Mouse (Mus musculus): ENCODE results near the gene Arl13b. TPM values are rescaled to one million over a fixed set of nuclear protein-coding genes. Genes with fewer than 3 reads are reported as not detected.

The Arl13b gene
- 19.8 and 21.0 TPM in 2 replicates for polyA plus RNA-seq (2015; fragmentation: Nextera tagmentation; extraction: Ambion mirVana)

DNA sequence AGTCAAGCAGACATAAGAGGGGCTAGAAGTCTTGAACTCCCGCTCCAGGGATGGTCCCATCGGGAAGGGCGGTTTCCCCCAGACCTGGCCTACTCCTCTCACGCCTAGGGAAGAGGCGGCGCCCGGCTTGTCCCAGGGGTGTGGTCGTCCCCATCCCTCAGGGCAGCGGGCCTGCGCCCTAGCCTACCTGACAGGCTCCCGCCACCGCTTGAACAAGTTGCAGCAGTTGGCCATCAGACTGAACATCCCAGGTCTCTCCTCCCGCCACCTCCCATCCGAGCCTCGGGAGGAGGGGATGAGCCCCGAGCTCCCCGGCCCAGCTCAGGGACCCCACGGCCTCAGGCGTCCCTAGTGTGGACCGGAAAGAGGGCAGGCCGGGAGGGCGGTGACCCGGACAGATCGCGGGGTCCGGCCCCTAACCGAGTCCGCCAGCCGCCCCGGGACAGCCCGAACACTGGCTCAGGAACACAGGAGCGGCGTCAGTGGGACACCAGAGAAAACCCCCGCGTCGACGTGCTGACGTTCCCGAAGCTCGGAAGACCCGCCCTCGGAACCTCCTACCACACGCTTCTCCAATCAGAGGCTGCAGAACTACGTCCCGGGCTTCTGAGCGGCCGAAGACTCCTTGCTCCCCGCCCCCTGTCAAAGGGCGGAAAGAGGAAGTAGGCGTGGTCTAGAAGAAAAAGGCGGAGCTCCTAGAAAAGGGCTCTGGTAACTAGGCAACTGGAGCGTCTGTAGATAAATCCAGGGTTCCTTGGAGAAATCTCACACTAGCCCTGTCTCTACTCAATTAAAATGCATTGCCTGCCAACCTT is at the start of gene Arl13b:
Gene Arl13b, minus strand, starts transcription at position 543 of the 815 bp plus-strand sequence.
- no peaks in the 10 kb centered on the region for H3K27me3 ChIP-seq
- WGBS, result under 1% methylated on average over 52 of the region's 52 CpGs
- H3K36me3 ChIP-seq, result no peaks in the 10 kb centered on the region
- peak; percentile 100 for ATAC-seq (replicated peaks)
- H3K9ac ChIP-seq (replicated peaks), result peak within 1 kb of the TSS; percentile 68
- H3K4me1 ChIP-seq, result peaks cover 28% of the 10 kb centered on the region
- H3K4me2 ChIP-seq (replicated peaks), result peak within 1 kb of the TSS; percentile 66
- H3K27ac ChIP-seq (replicated peaks), result peak within 1 kb of the TSS; percentile 68
- peak within 1 kb of the TSS; percentile 68 for H3K4me3 ChIP-seq
- no peaks in the 10 kb centered on the region for H3K9me3 ChIP-seq

DNA sequence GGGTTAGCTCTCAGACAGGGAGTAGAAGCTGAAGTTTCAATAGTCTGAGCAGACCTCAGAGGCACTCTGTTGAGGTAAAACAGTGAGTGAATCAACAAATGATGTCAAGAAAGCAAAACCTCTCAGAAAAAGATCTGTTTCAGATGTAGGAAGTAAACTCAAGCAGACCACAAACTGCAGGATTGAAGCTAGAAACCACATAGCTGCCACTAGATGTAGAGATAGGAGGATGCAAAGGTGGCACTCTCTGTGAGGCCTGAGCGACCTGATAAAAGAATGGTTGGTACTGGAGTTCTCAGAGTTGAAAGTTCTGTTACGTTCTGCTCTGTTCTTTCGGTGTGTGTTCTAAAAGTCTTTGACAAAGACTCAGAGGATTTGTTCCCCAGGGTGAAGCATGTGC is 49.0 kb upstream of the Arl13b start:
- Histone ChIP-seq H3K9ac (replicated peaks) (no peak overlapping the region), H3K4me3 (no peak overlapping the region), H3K9me3 (no peaks in the 10 kb centered on the region), H3K36me3 (no peaks in the 10 kb centered on the region), H3K27ac (replicated peaks) (no peak overlapping the region), H3K4me2 (replicated peaks) (no peak overlapping the region), H3K4me1 (no peaks in the 10 kb centered on the region), H3K27me3 (no peaks in the 10 kb centered on the region)
- no peak for ATAC-seq (replicated peaks)
- WGBS, result 86% methylated on average over 3 of the region's 3 CpGs

DNA sequence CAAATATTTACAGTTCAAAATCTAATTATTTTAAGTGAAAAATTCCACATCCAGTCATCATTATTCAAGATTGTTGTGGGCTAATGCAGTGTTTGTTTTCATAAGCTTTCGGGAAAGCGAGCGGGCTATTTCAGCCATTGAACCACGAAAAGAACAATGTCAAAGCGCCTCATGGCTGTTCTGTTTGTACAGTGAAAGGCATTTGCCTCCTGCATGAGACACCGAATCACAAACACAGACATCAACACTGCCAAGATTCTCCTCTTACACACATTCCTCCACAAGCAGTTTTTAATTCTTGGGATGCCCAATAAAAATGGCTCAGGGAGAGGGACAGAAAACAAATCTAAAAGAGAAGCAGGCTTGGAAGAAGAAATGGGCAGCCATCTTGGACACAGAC is 27.2 kb upstream of the Arl13b start:
- no peak overlapping the region for H3K4me3 ChIP-seq
- no peaks in the 10 kb centered on the region for H3K9me3 ChIP-seq
- WGBS, result 64% methylated on average over 6 of the region's 6 CpGs
- H3K9ac ChIP-seq (replicated peaks), result no peak overlapping the region
- no peak overlapping the region for H3K27ac ChIP-seq (replicated peaks)
- H3K4me2 ChIP-seq (replicated peaks), result no peak overlapping the region
- H3K27me3 ChIP-seq, result no peaks in the 10 kb centered on the region
- no peak for ATAC-seq (replicated peaks)
- no peaks in the 10 kb centered on the region for H3K4me1 ChIP-seq
- H3K36me3 ChIP-seq, result no peaks in the 10 kb centered on the region

DNA sequence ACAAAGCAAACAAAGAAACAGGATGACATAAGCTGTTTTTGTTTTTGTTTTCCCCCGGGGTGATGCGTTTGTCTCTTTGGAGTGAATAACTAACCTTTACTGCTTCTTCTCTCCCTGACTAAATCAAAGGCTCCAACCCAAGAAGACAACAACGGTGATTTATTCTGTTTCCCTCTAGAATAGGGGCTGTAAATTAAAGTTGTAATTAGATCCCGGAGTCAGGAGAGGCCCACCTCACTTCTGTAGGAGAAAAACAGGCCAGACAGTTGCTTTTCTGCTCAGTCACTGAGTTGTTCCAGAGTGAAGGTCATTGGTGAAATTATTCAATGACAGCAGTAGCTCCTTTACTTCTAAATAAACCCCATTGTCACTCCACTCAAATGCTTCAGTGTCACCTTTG is 26.3 kb upstream of the Arl13b start:
- Histone ChIP-seq H3K4me1 (no peaks in the 10 kb centered on the region), H3K9me3 (no peaks in the 10 kb centered on the region), H3K36me3 (no peaks in the 10 kb centered on the region), H3K9ac (replicated peaks) (no peak overlapping the region), H3K4me2 (replicated peaks) (no peak overlapping the region), H3K27me3 (no peaks in the 10 kb centered on the region), H3K4me3 (no peak overlapping the region), H3K27ac (replicated peaks) (no peak overlapping the region)
- no peak for ATAC-seq (replicated peaks)
- WGBS, result 47% methylated on average over 4 of the region's 4 CpGs

DNA sequence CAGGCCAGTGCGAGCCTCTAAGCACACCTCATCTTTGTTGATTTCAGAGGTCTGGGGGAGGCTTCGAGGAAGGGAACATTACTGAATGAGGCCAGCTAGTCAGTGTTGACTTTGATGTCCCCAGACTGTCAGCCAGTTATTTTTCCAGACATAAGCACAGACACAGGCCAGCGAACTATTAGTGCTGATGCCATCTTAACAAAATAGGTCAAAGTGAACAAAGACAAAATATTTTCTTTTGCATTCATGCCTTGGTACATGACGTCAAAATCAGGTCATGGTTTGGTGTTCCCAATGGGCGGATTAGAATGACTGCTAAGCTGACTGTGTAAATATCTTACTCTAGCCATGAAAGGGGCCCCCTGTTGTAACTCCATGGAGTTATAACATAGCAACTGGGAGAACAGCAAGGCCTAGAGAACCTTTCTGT is 25.9 kb upstream of the Arl13b start:
- Histone ChIP-seq H3K4me2 (replicated peaks) (no peak overlapping the region), H3K9me3 (no peaks in the 10 kb centered on the region), H3K27me3 (no peaks in the 10 kb centered on the region), H3K4me3 (no peak overlapping the region), H3K27ac (replicated peaks) (no peak overlapping the region), H3K9ac (replicated peaks) (no peak overlapping the region), H3K4me1 (no peaks in the 10 kb centered on the region), H3K36me3 (no peaks in the 10 kb centered on the region)
- WGBS, result 80% methylated on average over 5 of the region's 5 CpGs
- ATAC-seq (replicated peaks), result no peak

DNA sequence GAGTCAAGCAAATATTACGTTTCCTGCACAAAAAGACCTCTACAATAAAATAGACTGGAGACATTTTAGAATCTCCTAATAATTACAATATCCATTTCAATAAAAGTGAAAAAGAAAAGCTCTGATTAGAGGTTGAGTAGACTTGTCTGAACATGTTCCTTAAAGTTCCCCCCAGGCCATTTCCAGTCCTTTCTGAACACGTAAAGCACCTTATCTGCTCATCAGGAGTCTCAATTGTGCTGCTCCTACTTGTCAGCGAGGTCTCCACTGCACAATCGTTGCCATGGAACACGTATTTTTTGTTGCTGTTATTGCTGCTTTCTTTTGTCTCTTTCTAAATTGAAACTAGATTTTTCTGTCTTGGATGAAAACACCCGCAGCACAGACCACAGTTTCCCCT is 14.6 kb upstream of the Arl13b start:
- WGBS, result 63% methylated on average over 6 of the region's 6 CpGs
- Histone ChIP-seq H3K4me1 (no peaks in the 10 kb centered on the region), H3K27me3 (no peaks in the 10 kb centered on the region), H3K36me3 (no peaks in the 10 kb centered on the region), H3K4me2 (replicated peaks) (no peak overlapping the region), H3K9ac (replicated peaks) (no peak overlapping the region), H3K4me3 (no peak overlapping the region), H3K9me3 (no peaks in the 10 kb centered on the region), H3K27ac (replicated peaks) (no peak overlapping the region)
- ATAC-seq (replicated peaks), result no peak

DNA sequence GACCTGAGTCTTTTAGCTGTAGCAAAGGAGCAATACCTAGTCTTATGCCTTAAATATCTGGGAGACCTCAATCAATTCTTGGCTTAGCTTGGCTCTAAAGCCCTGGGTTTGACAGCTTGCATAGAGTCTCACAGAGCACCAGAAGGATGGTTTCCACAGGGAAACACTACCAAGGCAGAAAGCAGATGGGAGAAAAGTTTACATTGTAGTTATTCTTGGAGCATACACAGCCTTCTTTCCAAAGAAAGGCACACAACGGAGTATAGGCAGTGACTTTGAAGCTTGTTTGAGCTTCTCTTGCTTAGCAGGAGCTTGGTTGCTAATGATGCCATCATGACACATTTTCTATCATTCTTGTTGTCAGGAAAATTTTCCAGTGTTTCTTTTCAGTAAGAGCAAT is 13.3 kb upstream of the Arl13b start:
- no peak overlapping the region for H3K27ac ChIP-seq (replicated peaks)
- H3K27me3 ChIP-seq, result no peaks in the 10 kb centered on the region
- ATAC-seq (replicated peaks), result no peak
- no peak overlapping the region for H3K9ac ChIP-seq (replicated peaks)
- 81% methylated on average over 1 of the region's 1 CpGs for WGBS
- no peaks in the 10 kb centered on the region for H3K4me1 ChIP-seq
- H3K9me3 ChIP-seq, result no peaks in the 10 kb centered on the region
- H3K4me2 ChIP-seq (replicated peaks), result no peak overlapping the region
- H3K4me3 ChIP-seq, result no peak overlapping the region
- no peaks in the 10 kb centered on the region for H3K36me3 ChIP-seq

DNA sequence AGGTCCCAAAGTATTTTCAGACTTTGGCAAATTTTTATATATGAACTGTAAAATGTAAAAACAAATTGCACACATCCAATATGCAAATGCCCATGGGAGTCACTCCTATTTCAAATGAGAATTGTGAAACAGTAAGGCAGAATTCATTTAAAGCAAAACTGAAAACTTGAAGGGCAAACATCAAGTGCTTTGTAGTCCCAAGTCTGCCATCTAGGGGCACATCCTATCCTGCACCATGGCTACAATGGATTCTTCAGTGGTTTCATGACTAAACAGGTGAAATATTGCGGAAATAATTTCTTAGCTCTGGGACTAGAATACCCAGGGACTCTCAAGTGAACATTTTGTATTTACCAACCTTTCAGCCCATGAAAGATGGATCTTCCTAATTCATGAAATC is 11.2 kb upstream of the Arl13b start:
- Histone ChIP-seq H3K4me2 (replicated peaks) (no peak overlapping the region), H3K9ac (replicated peaks) (no peak overlapping the region), H3K4me3 (no peak overlapping the region), H3K27me3 (no peaks in the 10 kb centered on the region), H3K4me1 (peaks cover 4% of the 10 kb centered on the region; the same call in 1 of the 2 replicates), H3K36me3 (no peaks in the 10 kb centered on the region), H3K9me3 (no peaks in the 10 kb centered on the region), H3K27ac (replicated peaks) (no peak overlapping the region)
- 95% methylated on average over 1 of the region's 1 CpGs for WGBS
- no peak for ATAC-seq (replicated peaks)

DNA sequence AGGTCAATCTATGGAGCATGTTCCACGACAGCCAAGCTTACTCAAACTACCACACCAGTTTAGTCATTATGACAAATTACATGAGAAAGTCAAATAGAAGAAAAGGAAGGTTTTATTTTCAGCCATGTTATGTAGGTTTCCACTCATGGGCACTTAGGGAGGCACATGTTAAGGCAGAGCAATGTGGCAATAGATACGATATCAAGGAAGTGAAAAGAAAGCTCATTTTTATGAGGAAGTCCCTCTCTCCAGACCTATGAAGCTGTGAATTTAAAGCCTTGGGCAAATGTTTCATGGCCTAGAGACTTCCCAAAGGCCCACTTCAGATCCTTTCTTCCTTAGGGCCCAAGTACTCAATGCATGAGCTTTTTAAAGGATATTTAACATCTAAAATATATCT is 10.7 kb upstream of the Arl13b start:
- no peaks in the 10 kb centered on the region for H3K27me3 ChIP-seq
- no peak overlapping the region for H3K9ac ChIP-seq (replicated peaks)
- no peaks in the 10 kb centered on the region for H3K36me3 ChIP-seq
- H3K4me1 ChIP-seq, result peaks cover 4% of the 10 kb centered on the region; the same call in 1 of the 2 replicates
- H3K4me3 ChIP-seq, result no peak overlapping the region
- no peak for ATAC-seq (replicated peaks)
- no peaks in the 10 kb centered on the region for H3K9me3 ChIP-seq
- 94% methylated on average over 2 of the region's 2 CpGs for WGBS
- no peak overlapping the region for H3K4me2 ChIP-seq (replicated peaks)
- H3K27ac ChIP-seq (replicated peaks), result no peak overlapping the region

DNA sequence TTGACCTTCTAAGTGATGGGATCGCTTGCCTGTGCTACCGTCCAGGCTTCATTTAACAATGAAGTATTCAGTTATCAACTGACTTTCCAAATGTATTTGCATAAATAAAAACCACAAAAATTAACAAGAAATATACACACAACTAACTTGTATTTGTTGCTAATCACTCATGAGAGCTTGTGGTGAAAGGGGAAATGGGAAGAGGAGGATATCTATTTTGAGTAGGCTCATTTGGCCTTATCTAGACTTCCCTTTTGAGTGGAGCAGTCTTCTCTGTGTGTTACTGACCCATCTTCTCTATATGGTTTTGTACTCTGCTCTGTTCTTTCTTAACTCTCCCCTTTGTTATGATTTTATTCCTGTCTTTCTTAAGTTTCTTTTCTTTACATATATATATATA is 9.4 kb upstream of the Arl13b start:
- no peak overlapping the region for H3K4me3 ChIP-seq
- ATAC-seq (replicated peaks), result no peak
- 89% methylated on average over 2 of the region's 2 CpGs for WGBS
- H3K4me2 ChIP-seq (replicated peaks), result no peak overlapping the region
- H3K9ac ChIP-seq (replicated peaks), result no peak overlapping the region
- no peaks in the 10 kb centered on the region for H3K9me3 ChIP-seq
- no peaks in the 10 kb centered on the region for H3K36me3 ChIP-seq
- no peaks in the 10 kb centered on the region for H3K27me3 ChIP-seq
- H3K27ac ChIP-seq (replicated peaks), result no peak overlapping the region
- H3K4me1 ChIP-seq, result peaks cover 4% of the 10 kb centered on the region; the same call in 1 of the 2 replicates

DNA sequence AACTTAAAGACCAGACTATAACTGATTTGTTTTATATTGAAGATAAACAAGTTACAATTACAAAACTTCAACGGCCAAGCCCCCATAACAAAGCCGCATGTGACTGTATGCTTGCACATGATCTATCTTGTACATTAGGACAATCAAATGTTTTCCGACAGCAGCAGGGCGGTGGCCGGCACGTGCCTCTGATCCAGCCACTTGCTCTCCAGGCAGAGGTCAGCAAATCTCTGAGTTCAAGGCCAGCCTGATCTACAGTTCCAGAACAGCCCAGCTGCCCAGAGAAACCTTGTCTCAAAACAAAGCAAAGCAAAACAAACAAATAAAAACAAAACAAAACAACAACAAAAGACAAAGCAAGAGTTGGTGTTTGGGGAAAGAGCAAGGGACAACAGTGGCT is 8.5 kb upstream of the Arl13b start:
- Histone ChIP-seq H3K36me3 (no peaks in the 10 kb centered on the region), H3K27me3 (no peaks in the 10 kb centered on the region), H3K4me3 (no peak overlapping the region), H3K4me1 (peaks cover 4% of the 10 kb centered on the region; the same call in 1 of the 2 replicates), H3K9ac (replicated peaks) (no peak overlapping the region), H3K27ac (replicated peaks) (no peak overlapping the region), H3K4me2 (replicated peaks) (no peak overlapping the region), H3K9me3 (no peaks in the 10 kb centered on the region)
- WGBS, result 88% methylated on average over 6 of the region's 6 CpGs
- ATAC-seq (replicated peaks), result no peak

DNA sequence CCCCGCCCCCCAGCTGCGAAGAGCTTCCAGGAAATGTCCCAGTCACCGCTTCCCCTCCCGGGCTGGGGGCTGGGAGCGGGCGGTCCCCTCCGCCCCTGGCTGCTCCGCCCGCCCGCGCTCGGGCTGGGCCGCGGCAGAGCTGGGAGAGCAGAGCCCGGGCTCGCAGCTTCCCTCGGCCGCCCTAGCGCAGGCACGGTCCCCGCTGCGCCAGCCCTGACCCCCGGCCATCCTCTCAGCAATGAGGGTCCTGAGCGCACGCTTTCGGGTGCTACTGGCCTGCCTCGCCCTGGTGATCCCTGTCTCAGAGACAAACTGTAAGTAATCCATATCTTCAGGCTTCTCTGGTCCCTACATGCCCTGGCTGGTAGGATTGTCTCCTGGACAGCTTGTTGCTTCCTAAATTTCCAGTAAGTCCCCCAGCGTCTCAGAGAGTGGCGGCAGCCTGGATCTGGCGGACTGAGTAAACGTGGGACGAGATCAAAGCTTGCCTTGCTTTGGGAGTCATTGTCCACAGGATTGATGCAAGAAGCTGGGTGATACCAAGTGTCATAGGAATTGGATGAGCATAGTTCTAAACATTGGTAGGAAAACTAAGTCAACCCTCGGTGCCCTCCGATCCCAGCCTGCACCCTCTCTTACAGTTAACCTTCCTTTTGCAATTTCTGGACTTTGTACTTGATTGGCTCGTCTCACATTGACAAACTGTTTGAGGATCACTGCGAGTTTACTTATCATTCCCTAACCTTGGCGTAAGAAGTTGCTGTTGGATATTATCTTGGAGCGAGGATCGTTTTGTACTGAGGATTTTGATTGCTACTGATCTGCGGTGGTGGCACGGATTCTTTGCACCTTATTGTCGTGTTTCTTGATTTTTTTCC is 7.6 kb upstream of the Arl13b start, which contains the start of gene Pros1:
Gene Pros1, plus strand, starts transcription at position 117 of the 878 bp plus-strand sequence.
- Histone ChIP-seq H3K4me2 (replicated peaks) (peak within 1 kb of the TSS; percentile 70), H3K36me3 (no peaks in the 10 kb centered on the region), H3K9ac (replicated peaks) (peak within 1 kb of the TSS; percentile 60), H3K4me3 (peak within 1 kb of the TSS; percentile 49), H3K27me3 (no peaks in the 10 kb centered on the region), H3K27ac (replicated peaks) (no peak within 1 kb of the TSS), H3K9me3 (no peaks in the 10 kb centered on the region), H3K4me1 (peaks cover 4% of the 10 kb centered on the region; the same call in 1 of the 2 replicates)
- ATAC-seq (replicated peaks), result peak; percentile 94
- WGBS, result 5% methylated on average over 41 of the region's 42 CpGs

All from forebrain, embryonic 15.5 days (tissue).